Mouse (Mus musculus) CD4-positive, CD25-positive, alpha-beta regulatory T cell, adult 4 months (primary cell): Measurements from ENCODE around the gene Hist1h2af. TPM values are rescaled to one million over a fixed set of nuclear protein-coding genes. Genes with fewer than 3 reads are reported as not detected.
"Not testable (repeated sequence)": the region's sequence is repeated elsewhere in the genome, so short reads cannot be mapped to it uniquely, and the experiment has no call there.

Experiments
- ATAC-seq: one replicate; pipeline ENCODE4 v1.8.0; 2017
- polyA plus RNA-seq, 2 experiments: library from polyadenylated mRNA; unstranded; fragments of 100-300 nt; shearing (Covaris generic); gene quantifications; one replicate each; pipeline ENCODE4 v1.2.1; 2017

Hist1h2af gene
- polyA plus RNA-seq, 2 experiments from 2014 or later, result 2.7 TPM; not detected in 1

- ATAC-seq, result peak; percentile 71
Observed at GRCm38 (mm10) chr13:23555839-23556416, 22.2 kb downstream of the Hist1h2af start.

GRCm38 (mm10) chr13:23556906-23557305, 23.2 kb downstream of the Hist1h2af start:
- no peak for ATAC-seq

- ATAC-seq, result not testable (repeated sequence)
Observed at GRCm38 (mm10) chr13:23560699-23561098, 27.0 kb downstream of the Hist1h2af start.

- peak; percentile 8 for ATAC-seq
Observed at GRCm38 (mm10) chr13:23561531-23561882, 27.8 kb downstream of the Hist1h2af start.

- ATAC-seq, result peak; percentile 93
Observed at GRCm38 (mm10) chr13:23561883-23562659, 28.4 kb downstream of the Hist1h2af start, which contains the start of gene Hist1h3e. Hist1h3e (minus strand) TSS chr13:23562369.

- peak; percentile 18 for ATAC-seq
Observed at GRCm38 (mm10) chr13:23562699-23563462, 29.2 kb downstream of the Hist1h2af start.

GRCm38 (mm10) chr13:23564482-23564881, 30.8 kb downstream of the Hist1h2af start:
- ATAC-seq, result no peak

- ATAC-seq, result peak; percentile 7
Observed at GRCm38 (mm10) chr13:23570261-23571021, 36.7 kb downstream of the Hist1h2af start.

GRCm38 (mm10) chr13:23571022-23571503, 37.4 kb downstream of the Hist1h2af start, which contains the start of the genes Hist1h2ae and Hist1h2bg:
Hist1h2ae (minus strand) TSS chr13:23571220.
Hist1h2bg (plus strand) TSS chr13:23571396.
- peak; percentile 82 for ATAC-seq

- ATAC-seq, result not testable (repeated sequence)
Observed at GRCm38 (mm10) chr13:23571504-23572217, 38.0 kb downstream of the Hist1h2af start.

- no peak for ATAC-seq
Observed at GRCm38 (mm10) chr13:23572218-23573033, 38.7 kb downstream of the Hist1h2af start.

- ATAC-seq, result not testable (repeated sequence)
Observed at GRCm38 (mm10) chr13:23573034-23573897, 39.6 kb downstream of the Hist1h2af start.

- ATAC-seq, result peak; percentile 74
Observed at GRCm38 (mm10) chr13:23573898-23574524, 40.3 kb downstream of the Hist1h2af start, which contains the start of the genes Hist1h2bf and Hist1h2ad. Hist1h2bf (minus strand) TSS chr13:23574196. Hist1h2ad (plus strand) TSS chr13:23574381.

- ATAC-seq, result not testable (repeated sequence)
Observed at GRCm38 (mm10) chr13:23574546-23575170, 41.0 kb downstream of the Hist1h2af start.

- peak; percentile 40 for ATAC-seq
Observed at GRCm38 (mm10) chr13:23575271-23575851, 41.7 kb downstream of the Hist1h2af start, which contains the start of gene Hist1h3d. Hist1h3d (plus strand) TSS chr13:23575763.

GRCm38 (mm10) chr13:23575864-23576313, 42.2 kb downstream of the Hist1h2af start:
- ATAC-seq, result not testable (repeated sequence)

GRCm38 (mm10) chr13:23576351-23576881, 42.7 kb downstream of the Hist1h2af start:
- ATAC-seq, result no peak
